In genomic region chr3:128104516-128104915, GRCm38 (mm10) we compare ENCODE assay signal across 16 mouse cellular contexts.
"Had no signal": no experiment of that assay in that cellular context is flagged by ENCODE, and none has a peak within 500 bp of the region (broad histone marks: within the 10 kb centered on the region; RNA-seq: fewer than 3 reads in every experiment).

No protein-coding gene starts in this region.

- DNase-seq: retina, postnatal 1 day; right cerebral cortex, adult 18-20 months; right cerebral cortex, postnatal 14 days; right cerebral cortex, postnatal 25 days; right cerebral cortex, postnatal 4 days; spleen, adult 18-20 months; thymus, adult 18-20 months; thymus, adult 2 months; thymus, postnatal 14 days; thymus, postnatal 25 days; thymus, postnatal 36 days had no signal

- H3K27me3 ChIP-seq: neural tube, embryonic 12.5 days; neural tube, embryonic 13.5 days; neural tube, embryonic 15.5 days; stomach, embryonic 15.5 days had no signal

- H3K9ac ChIP-seq: neural tube, embryonic 12.5 days; neural tube, embryonic 13.5 days; neural tube, embryonic 15.5 days; stomach, embryonic 15.5 days had no signal

- H3K36me3 ChIP-seq: neural tube, embryonic 12.5 days; neural tube, embryonic 13.5 days; neural tube, embryonic 15.5 days; stomach, embryonic 15.5 days had no signal

- H3K4me3 ChIP-seq: neural tube, embryonic 12.5 days; neural tube, embryonic 13.5 days; neural tube, embryonic 15.5 days; stomach, embryonic 15.5 days had no signal

- H3K9me3 ChIP-seq: neural tube, embryonic 12.5 days; neural tube, embryonic 13.5 days; neural tube, embryonic 15.5 days; stomach, embryonic 15.5 days had no signal

- H3K4me2 ChIP-seq: neural tube, embryonic 12.5 days; neural tube, embryonic 13.5 days; neural tube, embryonic 15.5 days; stomach, embryonic 15.5 days had no signal

- H3K4me1 ChIP-seq: neural tube, embryonic 12.5 days; neural tube, embryonic 13.5 days; neural tube, embryonic 15.5 days; stomach, embryonic 15.5 days had no signal

- H3K27ac ChIP-seq: neural tube, embryonic 12.5 days; neural tube, embryonic 13.5 days; neural tube, embryonic 15.5 days; stomach, embryonic 15.5 days; stomach, postnatal 0 days had no signal
